Mouse (Mus musculus): ENCODE results near the gene Tstd2.

DNA sequence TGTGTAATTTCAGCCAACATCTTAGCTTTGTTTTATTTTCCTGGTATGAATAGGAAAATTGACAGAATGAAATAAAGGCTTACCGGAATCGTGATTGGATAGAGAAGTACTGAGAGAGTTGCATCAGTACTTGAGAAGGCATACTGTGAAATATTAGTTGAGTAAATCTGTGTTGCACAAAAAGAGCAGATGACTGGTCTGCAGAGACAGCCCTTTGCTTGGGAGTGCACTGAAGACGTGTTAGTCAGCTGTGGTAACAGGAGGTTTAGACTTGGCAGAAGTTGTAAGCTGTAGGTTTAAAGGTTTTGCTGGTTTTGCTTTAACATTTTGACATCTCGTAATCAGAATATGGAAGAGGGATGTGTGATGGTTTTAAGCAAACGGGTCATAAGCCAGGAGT is 27.3 kb upstream of the Tstd2 start:
- TF ChIP-seq CTCF (IDR thresholded peaks at IDR 0.05; ENCODE audit: extremely low read depth, insufficient read length, insufficient replicate concordance, low read depth, low read length), result no peak
- TF ChIP-seq POLR2A (IDR thresholded peaks at IDR 0.05; ENCODE audit: low read depth, low read length), result no peak
